ENCODE assay signal across 16 mouse cellular contexts in genomic region chr13:10062681-10063080, GRCm38 (mm10).
DNase-seq lines count a peak whose midpoint lies in the region; ATAC-seq and TF ChIP-seq lines count a peak whose summit lies in the region.
"Had no signal": no experiment of that assay in that cellular context is flagged by ENCODE, and none has a peak within 500 bp of the region (broad histone marks: within the 10 kb centered on the region; RNA-seq: fewer than 3 reads in every experiment).

No protein-coding gene starts in this region.

- in situ Hi-C loops in CH12.LX (cut with MboI; ENCODE audit: low pct_ligation_motif_present, low pct_unique_long_range_greater_than_20kb, low sequenced_read_pairs) = no loop called here

- no peaks in the 10 kb centered on the region for H3K9me3 ChIP-seq in kidney, embryonic 14.5 days (ENCODE audit: control insufficient read depth, low read length)
- no peaks in the 10 kb centered on the region for H3K9me3 ChIP-seq in CH12.LX (replicated peaks; ENCODE audit: low read length)
- no peaks in the 10 kb centered on the region for H3K9me3 ChIP-seq in midbrain, embryonic 13.5 days
- no peaks in the 10 kb centered on the region for H3K9me3 ChIP-seq in heart, embryonic 11.5 days (replicated peaks; ENCODE audit: control insufficient read depth, low read length)
- H3K9me3 ChIP-seq: hindbrain, embryonic 15.5 days; limb, embryonic 13.5 days; liver, embryonic 15.5 days; midbrain, embryonic 15.5 days had no signal

- no peak for TF ChIP-seq CTCF in CH12.LX (conservative IDR thresholded peaks at IDR 0.05 in 1 of 2, IDR thresholded peaks at IDR 0.05 in 1 of 2; ENCODE audit: low read depth in 2 of 2, low read length in 2 of 2)

- H3K27me3 ChIP-seq in kidney, embryonic 14.5 days (ENCODE audit: control insufficient read depth, insufficient read depth, low read length) = no peaks in the 10 kb centered on the region
- H3K27me3 ChIP-seq in CH12.LX (replicated peaks) = no peaks in the 10 kb centered on the region
- no peaks in the 10 kb centered on the region for H3K27me3 ChIP-seq in midbrain, embryonic 13.5 days
- no peaks in the 10 kb centered on the region for H3K27me3 ChIP-seq in heart, embryonic 11.5 days (ENCODE audit: control insufficient read depth, insufficient read depth, low read length)
- H3K27me3 ChIP-seq: hindbrain, embryonic 15.5 days; limb, embryonic 13.5 days; liver, embryonic 15.5 days; midbrain, embryonic 15.5 days had no signal

- H3K27ac ChIP-seq in kidney, embryonic 14.5 days (ENCODE audit: low read depth, low read length) = no peak overlapping the region
- no peak overlapping the region for H3K27ac ChIP-seq in CH12.LX (ENCODE audit: insufficient read depth, low read depth)
- no peak overlapping the region for H3K27ac ChIP-seq in midbrain, embryonic 13.5 days
- H3K27ac ChIP-seq in heart, embryonic 11.5 days (ENCODE audit: low read depth, low read length) = no peak overlapping the region
- H3K27ac ChIP-seq: heart, adult 2 months; hindbrain, embryonic 15.5 days; left cerebral cortex, adult 2 months; limb, embryonic 13.5 days; liver, embryonic 15.5 days; midbrain, embryonic 15.5 days had no signal

- H3K9ac ChIP-seq in kidney, embryonic 14.5 days (ENCODE audit: low read depth, low read length) = no peak overlapping the region
- no peak overlapping the region for H3K9ac ChIP-seq in CH12.LX (ENCODE audit: insufficient read depth, low read depth)
- no peak overlapping the region for H3K9ac ChIP-seq in midbrain, embryonic 13.5 days (replicated peaks)
- no peak overlapping the region for H3K9ac ChIP-seq in heart, embryonic 11.5 days (ENCODE audit: low read depth, low read length)
- H3K9ac ChIP-seq: hindbrain, embryonic 15.5 days; limb, embryonic 13.5 days; liver, embryonic 15.5 days; midbrain, embryonic 15.5 days had no signal

- H3K36me3 ChIP-seq in kidney, embryonic 14.5 days (ENCODE audit: control insufficient read depth, insufficient read depth, low read length) = no peaks in the 10 kb centered on the region
- no peaks in the 10 kb centered on the region for H3K36me3 ChIP-seq in CH12.LX (replicated peaks in 1 of 2; ENCODE audit: control insufficient read depth in 1 of 2, insufficient read depth in 1 of 2, low read length in 1 of 2)
- no peaks in the 10 kb centered on the region for H3K36me3 ChIP-seq in midbrain, embryonic 13.5 days
- no peaks in the 10 kb centered on the region for H3K36me3 ChIP-seq in heart, embryonic 11.5 days (ENCODE audit: control insufficient read depth, insufficient read depth, low read length)
- H3K36me3 ChIP-seq: hindbrain, embryonic 15.5 days; limb, embryonic 13.5 days; liver, embryonic 15.5 days; midbrain, embryonic 15.5 days had no signal

- no peak for ATAC-seq in kidney, embryonic 14.5 days (ENCODE audit: low FRiP score, low TSS enrichment)
- ATAC-seq in midbrain, embryonic 13.5 days = no peak
- ATAC-seq in heart, embryonic 11.5 days (replicated peaks; ENCODE audit: insufficient number of reproducible peaks, low FRiP score, low TSS enrichment) = no peak
- ATAC-seq in megakaryocyte-erythroid progenitor cell, adult 5-6 weeks (replicated peaks; ENCODE audit: low FRiP score, low TSS enrichment, poor library complexity, severe bottlenecking) = no peak
- ATAC-seq: midbrain, embryonic 15.5 days had no signal

- H3K4me2 ChIP-seq in kidney, embryonic 14.5 days (replicated peaks; ENCODE audit: low read depth, low read length) = no peak overlapping the region
- H3K4me2 ChIP-seq in CH12.LX (ENCODE audit: insufficient read depth, low read depth, poor library complexity, severe bottlenecking) = no peak overlapping the region
- no peak overlapping the region for H3K4me2 ChIP-seq in midbrain, embryonic 13.5 days (replicated peaks)
- H3K4me2 ChIP-seq in heart, embryonic 11.5 days = no peak overlapping the region
- H3K4me2 ChIP-seq: hindbrain, embryonic 15.5 days; limb, embryonic 13.5 days; liver, embryonic 15.5 days; midbrain, embryonic 15.5 days had no signal

- DNase-seq in kidney, adult 18-20 months = peak; percentile 8
- DNase-seq in CH12.LX (ENCODE audit: extremely low read depth) = no peak
- DNase-seq in adrenal gland, adult 8-10 months = peak; percentile 7
- peak; percentile 23 to 25 for DNase-seq in kidney, adult 8-10 months
- DNase-seq: heart, adult 2 months; heart, postnatal 10 days; thymus, postnatal 4 days had no signal

- TF ChIP-seq EP300 in CH12.LX (IDR thresholded peaks at IDR 0.05; ENCODE audit: low read length) = peak; percentile 26; the same call in 1 of the 2 replicates

- H3K79me2 ChIP-seq in CH12.LX (replicated peaks; ENCODE audit: control insufficient read depth, extremely low read depth, insufficient read depth, poor library complexity, severe bottlenecking) = no peaks in the 10 kb centered on the region

- no peaks in the 10 kb centered on the region for H3K4me1 ChIP-seq in kidney, embryonic 14.5 days (ENCODE audit: control insufficient read depth, insufficient read depth, low read length)
- H3K4me1 ChIP-seq in CH12.LX (ENCODE audit: control insufficient read depth in 1 of 2, insufficient read depth in 2 of 2) = peaks cover 0 to 17% of the 10 kb centered on the region in 2 experiments; a peak in 2 of 4 replicates
- no peaks in the 10 kb centered on the region for H3K4me1 ChIP-seq in midbrain, embryonic 13.5 days (replicated peaks)
- no peaks in the 10 kb centered on the region for H3K4me1 ChIP-seq in heart, embryonic 11.5 days (ENCODE audit: control insufficient read depth, insufficient read depth, low read length)
- H3K4me1 ChIP-seq: hindbrain, embryonic 15.5 days; limb, embryonic 13.5 days; liver, embryonic 15.5 days; midbrain, embryonic 15.5 days had no signal

- H3K4me3 ChIP-seq in kidney, embryonic 14.5 days (ENCODE audit: low read length) = no peak overlapping the region
- no peak overlapping the region for H3K4me3 ChIP-seq in CH12.LX (replicated peaks in 1 of 3; ENCODE audit: low read depth in 2 of 3, low read length in 2 of 3, poor library complexity in 1 of 3)
- H3K4me3 ChIP-seq in midbrain, embryonic 13.5 days (replicated peaks) = no peak overlapping the region
- H3K4me3 ChIP-seq in heart, embryonic 11.5 days (ENCODE audit: low read depth, low read length) = no peak overlapping the region
- H3K4me3 ChIP-seq: heart, adult 2 months; hindbrain, embryonic 15.5 days; left cerebral cortex, adult 2 months; limb, embryonic 13.5 days; liver, embryonic 15.5 days; midbrain, embryonic 15.5 days had no signal

- WGBS in kidney, embryonic 14.5 days = 87% methylated on average over 5 of the region's 5 CpGs
- 87% methylated on average over 5 of the region's 5 CpGs for WGBS in midbrain, embryonic 13.5 days
- 74% methylated on average over 5 of the region's 5 CpGs for WGBS in heart, embryonic 11.5 days (ENCODE audit: insufficient replicate concordance)

- dilution Hi-C loops in CH12.LX (cut with MboI; ENCODE audit: extremely low pct_ligation_motif_present, extremely low pct_unique_long_range_greater_than_20kb, low sequenced_read_pairs) = no loop called here

- no peak for TF ChIP-seq POLR2A in CH12.LX (IDR thresholded peaks at IDR 0.05; ENCODE audit: low read depth, low read length)

- no peak for TF ChIP-seq RAD21 in CH12.LX (IDR thresholded peaks at IDR 0.05; ENCODE audit: low read depth, low read length)

TF ChIP-seq in CH12.LX, 34 proteins besides CTCF, POLR2A, EP300 and RAD21:
- TF ChIP-seq MXI1 (IDR thresholded peaks at IDR 0.05; ENCODE audit: low read depth, low read length) (no peak), IRF4 (IDR thresholded peaks at IDR 0.05; ENCODE audit: low read depth, low read length) (peak; percentile 22; the same call in 1 of the 2 replicates)
